Mouse (Mus musculus): ENCODE measurements around the gene Gpr3.

DNA sequence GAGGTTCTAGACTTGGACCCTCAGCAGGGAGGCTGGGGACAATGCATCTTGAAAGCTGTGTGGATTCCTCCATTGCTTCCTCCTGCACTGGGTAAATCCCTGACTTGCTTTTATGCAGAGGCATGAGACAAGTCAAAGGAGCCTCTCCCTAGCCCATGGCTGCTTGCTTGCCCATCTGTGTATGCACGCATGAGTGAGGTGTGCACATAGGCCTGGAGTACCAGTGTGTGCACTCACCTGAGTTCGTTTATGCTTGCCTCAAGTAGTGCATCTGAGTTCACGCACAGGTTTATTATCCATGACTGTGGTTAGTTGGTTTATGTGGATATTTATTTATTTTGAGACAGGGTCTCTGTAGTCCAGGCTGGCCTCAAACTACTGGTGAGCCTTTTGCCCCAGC, 10.1 kb downstream of the Gpr3 start:
- TF ChIP-seq POLR2A (IDR thresholded peaks at IDR 0.05; ENCODE audit: insufficient read length, low read depth): peak; percentile 25
- TF ChIP-seq MYOD1 (IDR thresholded peaks at IDR 0.05; ENCODE audit: control insufficient read depth in 1 of 3, insufficient read length in 2 of 3, low read depth in 2 of 3): no peak
- TF ChIP-seq REST (IDR thresholded peaks at IDR 0.05; ENCODE audit: insufficient read depth, insufficient read length): no peak
- no peak for TF ChIP-seq USF1 (IDR thresholded peaks at IDR 0.05; ENCODE audit: low read depth)
- TF ChIP-seq POLR2AphosphoS2 (IDR thresholded peaks at IDR 0.05; ENCODE audit: insufficient read length, low read depth): peak; percentile 91
- no peak for TF ChIP-seq E2F4 (IDR thresholded peaks at IDR 0.05; ENCODE audit: insufficient read depth)
- no peak for TF ChIP-seq MAX (IDR thresholded peaks at IDR 0.05; ENCODE audit: low read depth)
- no peak for TF ChIP-seq MYOG (IDR thresholded peaks at IDR 0.05; ENCODE audit: control insufficient read depth in 1 of 3, insufficient read depth in 1 of 3, insufficient read length in 2 of 3, low read depth in 2 of 3)
- TF ChIP-seq TCF12 (IDR thresholded peaks at IDR 0.05; ENCODE audit: insufficient read depth, poor library complexity, severe bottlenecking): no peak
- TF ChIP-seq SRF (IDR thresholded peaks at IDR 0.05; ENCODE audit: control insufficient read depth, insufficient read length, low read depth): no peak
- TF ChIP-seq CEBPB (IDR thresholded peaks at IDR 0.05; ENCODE audit: insufficient read depth, poor library complexity, severe bottlenecking): no peak

All from myocyte (in vitro differentiated cells).